8 mouse cellular contexts compared by ENCODE assay signal in genomic region chr1:136550851-136551540, GRCm38 (mm10).
DNase-seq lines count a peak whose midpoint lies in the region; ATAC-seq and TF ChIP-seq lines count a peak whose summit lies in the region.

No protein-coding gene starts in this region.

- H3K4me2 ChIP-seq in hindbrain, embryonic 11.5 days (replicated peaks; ENCODE audit: low read depth, low read length), result no peak overlapping the region

- no peaks in the 10 kb centered on the region; a peak in 1 of 4 replicates for H3K27me3 ChIP-seq in MEL (ENCODE audit: control insufficient read depth in 1 of 2, insufficient read depth in 2 of 2, low read length in 2 of 2)
- no peaks in the 10 kb centered on the region for H3K27me3 ChIP-seq in forebrain, embryonic 10.5 days (ENCODE audit: poor library complexity, severe bottlenecking)
- H3K27me3 ChIP-seq in hindbrain, embryonic 11.5 days (ENCODE audit: control insufficient read depth, insufficient read depth, low read length), result no peaks in the 10 kb centered on the region

- H3K4me3 ChIP-seq in MEL (ENCODE audit: control insufficient read depth in 1 of 2, insufficient read depth in 1 of 2, low read depth in 2 of 2, low read length in 2 of 2), result peak overlapping the region in 1 of 2 experiments; percentile 6; a peak in 1 of 4 replicates
- no peak overlapping the region for H3K4me3 ChIP-seq in forebrain, embryonic 10.5 days
- no peak overlapping the region for H3K4me3 ChIP-seq in hindbrain, embryonic 11.5 days (ENCODE audit: low read depth, low read length)

- no peak overlapping the region for H3K9ac ChIP-seq in MEL (ENCODE audit: control insufficient read depth, low read depth, low read length, poor library complexity, severe bottlenecking)
- no peak overlapping the region for H3K9ac ChIP-seq in hindbrain, embryonic 11.5 days (ENCODE audit: low read depth, low read length)

- no peaks in the 10 kb centered on the region for H3K9me3 ChIP-seq in MEL (replicated peaks; ENCODE audit: insufficient read depth, low read length)
- H3K9me3 ChIP-seq in forebrain, embryonic 10.5 days, result no peaks in the 10 kb centered on the region
- no peaks in the 10 kb centered on the region for H3K9me3 ChIP-seq in hindbrain, embryonic 11.5 days (ENCODE audit: control insufficient read depth, low read length)

- peak; percentile 85 for DNase-seq in MEL (ENCODE audit: low read depth, low spot score)
- peak; percentile 45 for DNase-seq in c-Kit-negative CD71-positive TER-119-positive erythroid progenitor cells, embryonic 14.5 days (ENCODE audit: low read depth, low spot score)
- peak; percentile 79 for DNase-seq in forebrain, embryonic 10.5 days (ENCODE audit: extremely low spot score, low spot score)
- peak; percentile 89 for DNase-seq in hindbrain, embryonic 11.5 days (ENCODE audit: low spot score)
- peak; percentile 80 to 91 for DNase-seq in layer of hippocampus, postnatal 25 days (ENCODE audit: extremely low spot score in 1 of 2, low spot score in 1 of 2)
- peak; percentile 87 for DNase-seq in mesoderm, embryonic 11.5 days (ENCODE audit: low read depth, low spot score)
- peak; percentile 81 for DNase-seq in right cerebral cortex, postnatal 25 days
- peak; percentile 63 to 84 for DNase-seq in urinary bladder, postnatal 4 days (ENCODE audit: low spot score in 2 of 2)

- no peak for TF ChIP-seq POLR2A in MEL (IDR thresholded peaks at IDR 0.05; ENCODE audit: control insufficient read depth in 1 of 2, insufficient read depth in 1 of 2, low read depth in 1 of 2, low read length in 2 of 2, poor library complexity in 1 of 2)

- TF ChIP-seq CTCF in MEL (IDR thresholded peaks at IDR 0.05 in 2 of 3, conservative IDR thresholded peaks at IDR 0.05 in 1 of 3; ENCODE audit: control insufficient read depth in 1 of 3, insufficient read depth in 1 of 3, low read depth in 2 of 3, low read length in 3 of 3, poor library complexity in 1 of 3, severe bottlenecking in 1 of 3), result peak; percentile 90 to 97 (median 92)

- no peaks in the 10 kb centered on the region for H3K4me1 ChIP-seq in MEL (ENCODE audit: control insufficient read depth in 1 of 2, insufficient read depth in 2 of 2, low read length in 2 of 2)
- H3K4me1 ChIP-seq in forebrain, embryonic 10.5 days, result no peaks in the 10 kb centered on the region
- H3K4me1 ChIP-seq in hindbrain, embryonic 11.5 days (replicated peaks; ENCODE audit: control insufficient read depth, insufficient read depth, low read length), result no peaks in the 10 kb centered on the region

- WGBS in forebrain, embryonic 10.5 days, result 32% methylated on average over 16 of the region's 16 CpGs
- 31% methylated on average over 16 of the region's 16 CpGs for WGBS in hindbrain, embryonic 11.5 days

- ATAC-seq in hindbrain, embryonic 11.5 days (ENCODE audit: low FRiP score), result 0 out of 2 replicates have a peak, but pooled peaks have one; percentile 27

- TF ChIP-seq EP300 in MEL (IDR thresholded peaks at IDR 0.05; ENCODE audit: low read depth in 1 of 2, low read length in 2 of 2), result no peak

- H3K36me3 ChIP-seq in MEL (ENCODE audit: control insufficient read depth in 1 of 2, insufficient read depth in 2 of 2, low read length in 2 of 2), result no peaks in the 10 kb centered on the region
- H3K36me3 ChIP-seq in forebrain, embryonic 10.5 days (replicated peaks), result no peaks in the 10 kb centered on the region
- H3K36me3 ChIP-seq in hindbrain, embryonic 11.5 days (ENCODE audit: control insufficient read depth, insufficient read depth, low read length), result no peaks in the 10 kb centered on the region

- no peak overlapping the region for H3K27ac ChIP-seq in MEL (ENCODE audit: control insufficient read depth, low read depth, low read length)
- no peak overlapping the region for H3K27ac ChIP-seq in forebrain, embryonic 10.5 days
- H3K27ac ChIP-seq in hindbrain, embryonic 11.5 days (ENCODE audit: low read depth, low read length), result no peak overlapping the region

- TF ChIP-seq RAD21 in MEL (IDR thresholded peaks at IDR 0.05; ENCODE audit: low read depth, low read length), result peak; percentile 99

- H3K79me2 ChIP-seq in MEL (ENCODE audit: control insufficient read depth, insufficient read depth, low read length, poor library complexity), result no peaks in the 10 kb centered on the region

TF ChIP-seq in MEL, 35 proteins besides CTCF, POLR2A, EP300 and RAD21:
- peak; percentile 87 for TF ChIP-seq ZC3H11A (IDR thresholded peaks at IDR 0.05; ENCODE audit: low read depth, low read length)
- no peak for TF ChIP-seq MYC (IDR thresholded peaks at IDR 0.05; ENCODE audit: low read depth, low read length)
- TF ChIP-seq SMC3 (IDR thresholded peaks at IDR 0.05; ENCODE audit: low read depth, low read length), result peak; percentile 92
- TF ChIP-seq SIN3A (IDR thresholded peaks at IDR 0.05; ENCODE audit: low read length), result no peak
